Mouse (Mus musculus) thymus, adult 2 months (tissue): ENCODE results near the gene Ifnab. TPM values are rescaled to one million over a fixed set of nuclear protein-coding genes. Genes with fewer than 3 reads are reported as not detected.

ENCODE experiments used
- DNase-seq: peaks from one replicate; pipeline ENCODE4 v3.0.0; 2021
- H3K27ac ChIP-seq: fragments of 200-500 bp; 2 replicates; pipeline ENCODE4 v1.5.1; 2012; ENCODE audit warnings: low read length, control low read depth; ENCODE audit not compliant: control insufficient read depth, insufficient read depth
- H3K27me3 ChIP-seq: fragments of 200-500 bp; 2 replicates; pipeline ENCODE4 v1.6.1; 2012; ENCODE audit warnings: mild to moderate bottlenecking, low read length, moderate library complexity, mixed read lengths; ENCODE audit not compliant: control insufficient read depth, insufficient read depth
- H3K36me3 ChIP-seq: fragments of 200-500 bp; 2 replicates; pipeline ENCODE4 v1.6.1; 2012; ENCODE audit warnings: mild to moderate bottlenecking, low read length, moderate library complexity; ENCODE audit not compliant: control insufficient read depth, insufficient read depth
- H3K4me1 ChIP-seq: fragments of 200-500 bp; replicated peaks from 2 replicates; pipeline ENCODE4 v1.6.1; 2012; ENCODE audit warnings: low read length; ENCODE audit not compliant: control insufficient read depth, insufficient read depth
- H3K4me3 ChIP-seq: fragments of 200-500 bp; 2 replicates; pipeline ENCODE4 v1.5.1; 2012; ENCODE audit warnings: mild to moderate bottlenecking, low read length, control low read depth, moderate library complexity; ENCODE audit not compliant: control insufficient read depth, insufficient read depth
- CTCF ChIP-seq: fragments of 200-500 bp; IDR thresholded peaks from 2 replicates; pipeline ENCODE4 v1.5.1; 2012; ENCODE audit warnings: mild to moderate bottlenecking, control low read depth, low read length, moderate library complexity, borderline replicate concordance; ENCODE audit not compliant: control insufficient read depth, poor library complexity, insufficient read depth; ENCODE audit errors: extremely low read depth
- POLR2A ChIP-seq: fragments of 200-500 bp; IDR thresholded peaks from 2 replicates; pipeline ENCODE4 v1.6.1; 2012; ENCODE audit warnings: mild to moderate bottlenecking, low read length, control low read depth, moderate library complexity; ENCODE audit not compliant: control insufficient read depth, poor library complexity, insufficient read depth; ENCODE audit errors: extremely low read depth
- WGBS: fragments of 180-500 bp; shearing (Covaris S2); methylation state at CpG from one replicate; pipeline ENCODE4 v1.1.7; 2018; 5-methylcytosine and 5-hydroxymethylcytosine counted together
- polyA plus RNA-seq: library from polyadenylated mRNA; depleted of rRNA; stranded (reverse); fragments of >200 nt; gene quantifications from 2 replicates; pipeline ENCODE4 v1.2.3, GENCODE M21; 2012; rRNA removed

Ifnab gene
- polyA plus RNA-seq, 1 experiment: not detected

GRCm38 (mm10) chr4:88641077-88641831 lies 49.9 kb downstream of the Ifnab start:
- peak overlapping the region; percentile 64 for H3K4me3 ChIP-seq
- no peak overlapping the region for H3K27ac ChIP-seq
- no peaks in the 10 kb centered on the region for H3K4me1 ChIP-seq
- H3K27me3 ChIP-seq: no peaks in the 10 kb centered on the region
- TF ChIP-seq POLR2A (no peak), CTCF (peak; percentile 99)
- 11% methylated on average over 11 of the region's 11 CpGs for WGBS
- H3K36me3 ChIP-seq: no peaks in the 10 kb centered on the region
- DNase-seq: peak; percentile 95

- H3K27ac ChIP-seq: no peak overlapping the region
- H3K36me3 ChIP-seq: no peaks in the 10 kb centered on the region
- H3K27me3 ChIP-seq: no peaks in the 10 kb centered on the region
- DNase-seq: no peak
- no peak for TF ChIP-seq POLR2A
- no peak for TF ChIP-seq CTCF
- H3K4me3 ChIP-seq: peak overlapping the region; percentile 64
- H3K4me1 ChIP-seq: no peaks in the 10 kb centered on the region
- WGBS: 19% methylated on average over 8 of the region's 8 CpGs
These were observed 50.5 kb downstream of the Ifnab start for GRCm38 (mm10) chr4:88640704-88641076.

Other genes with a start within 250 kb of the Ifnab start
- gene Ifnb1, start 168.6 kb downstream of the Ifnab start, polyA plus RNA-seq: not detected in 2 replicates
- gene Ifna15, start 133.1 kb downstream of the Ifnab start, polyA plus RNA-seq: not detected in 2 replicates
- not detected in 2 replicates for gene Ifna14, start 119.6 kb downstream of the Ifnab start, polyA plus RNA-seq
- not detected in 2 replicates for gene Ifna9, start 99.0 kb downstream of the Ifnab start, polyA plus RNA-seq
- not detected in 2 replicates for gene Ifna12, start 88.0 kb downstream of the Ifnab start, polyA plus RNA-seq
- gene C87499, start 56.9 kb downstream of the Ifnab start, polyA plus RNA-seq: not detected in 2 replicates
- not detected in 2 replicates for gene Ifna13, start 46.9 kb downstream of the Ifnab start, polyA plus RNA-seq
- gene Ifna16, start 14.4 kb downstream of the Ifnab start, polyA plus RNA-seq: not detected in 2 replicates
- gene Ifna2, start 7.4 kb downstream of the Ifnab start, polyA plus RNA-seq: not detected in 2 replicates
- 0.86 and 1.5 TPM in 2 replicates for gene Gm26566, start 30.4 kb upstream of the Ifnab start, polyA plus RNA-seq
- gene Klhl9, start 31.1 kb upstream of the Ifnab start, polyA plus RNA-seq: 21.3 and 29.3 TPM in 2 replicates
- gene Gm13271, start 63.5 kb upstream of the Ifnab start, polyA plus RNA-seq: not detected in 2 replicates
- 0.07 and 0.08 TPM in 2 replicates for gene Gm13283, start 68.8 kb upstream of the Ifnab start, polyA plus RNA-seq
- gene Gm13290, start 82.5 kb upstream of the Ifnab start, polyA plus RNA-seq: not detected in 2 replicates
- gene Gm13289, start 85.6 kb upstream of the Ifnab start, polyA plus RNA-seq: not detected in 2 replicates
- gene Gm13272, start 88.5 kb upstream of the Ifnab start, polyA plus RNA-seq: not detected in 2 replicates
- 0.16 TPM in 1 of 2 replicates, not detected in the other for gene Ifnz, start 90.8 kb upstream of the Ifnab start, polyA plus RNA-seq
- gene Gm13276, start 94.3 kb upstream of the Ifnab start, polyA plus RNA-seq: not detected in 2 replicates
- not detected in 2 replicates for gene Gm13277, start 97.3 kb upstream of the Ifnab start, polyA plus RNA-seq
- not detected in 2 replicates for gene Gm13278, start 100.2 kb upstream of the Ifnab start, polyA plus RNA-seq
- gene Gm13275, start 103.1 kb upstream of the Ifnab start, polyA plus RNA-seq: not detected in 2 replicates
- gene Gm13279, start 106.0 kb upstream of the Ifnab start, polyA plus RNA-seq: not detected in 2 replicates
- not detected in 2 replicates for gene Gm13285, start 108.3 kb upstream of the Ifnab start, polyA plus RNA-seq
- gene Gm13287, start 111.9 kb upstream of the Ifnab start, polyA plus RNA-seq: not detected in 2 replicates
- not detected in 2 replicates for gene Gm13288, start 114.2 kb upstream of the Ifnab start, polyA plus RNA-seq
- gene Ifna7, start 124.9 kb upstream of the Ifnab start, polyA plus RNA-seq: not detected in 2 replicates
- not detected in 2 replicates for gene Ifna11, start 128.6 kb upstream of the Ifnab start, polyA plus RNA-seq
- gene Ifna6, start 136.1 kb upstream of the Ifnab start, polyA plus RNA-seq: not detected in 2 replicates
- gene Ifna5, start 144.2 kb upstream of the Ifnab start, polyA plus RNA-seq: not detected in 2 replicates
- not detected in 2 replicates for gene Ifna4, start 150.5 kb upstream of the Ifnab start, polyA plus RNA-seq
- not detected in 2 replicates for gene Ifna1, start 158.7 kb upstream of the Ifnab start, polyA plus RNA-seq
- gene Ifne, start 188.8 kb upstream of the Ifnab start, polyA plus RNA-seq: not detected in 2 replicates